ENCODE assay signal across 10 mouse cellular contexts in genomic region chr11:85628303-85629063, GRCm38 (mm10).
DNase-seq lines count a peak whose midpoint lies in the region; ATAC-seq lines count a peak whose summit lies in the region.
"Had no signal": no experiment of that assay in that cellular context is flagged by ENCODE, and none has a peak within 500 bp of the region (broad histone marks: within the 10 kb centered on the region; RNA-seq: fewer than 3 reads in every experiment).

No protein-coding gene starts in this region.

- H3K4me1 ChIP-seq in kidney, embryonic 15.5 days, result peaks cover 50% of the 10 kb centered on the region
- peaks cover 69% of the 10 kb centered on the region for H3K4me1 ChIP-seq in embryonic facial prominence, embryonic 13.5 days
- H3K4me1 ChIP-seq in intestine, embryonic 15.5 days (replicated peaks), result peaks cover 12% of the 10 kb centered on the region
- H3K4me1 ChIP-seq in neural tube, embryonic 12.5 days, result peaks cover 19% of the 10 kb centered on the region
- H3K4me1 ChIP-seq in forebrain, embryonic 15.5 days, result 0 out of 2 replicates have a peak, but pooled peaks cover 4% of the 10 kb centered on the region

- no peaks in the 10 kb centered on the region for H3K36me3 ChIP-seq in kidney, embryonic 15.5 days
- H3K36me3 ChIP-seq in embryonic facial prominence, embryonic 13.5 days, result no peaks in the 10 kb centered on the region
- H3K36me3 ChIP-seq in intestine, embryonic 15.5 days, result no peaks in the 10 kb centered on the region
- H3K36me3 ChIP-seq in neural tube, embryonic 12.5 days, result no peaks in the 10 kb centered on the region
- no peaks in the 10 kb centered on the region for H3K36me3 ChIP-seq in forebrain, embryonic 15.5 days
- H3K36me3 ChIP-seq: liver, embryonic 15.5 days had no signal

- intact Hi-C loops in left cerebral cortex, postnatal 14 days (cut with DNase I), result no loop called here

- WGBS in kidney, embryonic 15.5 days, result 35% methylated on average over 13 of the region's 13 CpGs
- 24% methylated on average over 13 of the region's 13 CpGs for WGBS in embryonic facial prominence, embryonic 13.5 days
- WGBS in intestine, embryonic 15.5 days, result 41% methylated on average over 13 of the region's 13 CpGs
- 55% methylated on average over 13 of the region's 13 CpGs for WGBS in neural tube, embryonic 12.5 days
- 54% methylated on average over 13 of the region's 13 CpGs for WGBS in forebrain, embryonic 15.5 days

- no peak overlapping the region for H3K4me2 ChIP-seq in kidney, embryonic 15.5 days
- H3K4me2 ChIP-seq in embryonic facial prominence, embryonic 13.5 days, result peak overlapping the region; percentile 26
- no peak overlapping the region; the same call in 1 of the 2 replicates for H3K4me2 ChIP-seq in intestine, embryonic 15.5 days (replicated peaks)
- peak overlapping the region; percentile 30; the same call in 1 of the 2 replicates for H3K4me2 ChIP-seq in neural tube, embryonic 12.5 days (replicated peaks)
- H3K4me2 ChIP-seq in forebrain, embryonic 15.5 days (replicated peaks), result no peak overlapping the region
- H3K4me2 ChIP-seq: liver, embryonic 15.5 days had no signal

- no peak overlapping the region for H3K9ac ChIP-seq in kidney, embryonic 15.5 days
- H3K9ac ChIP-seq in embryonic facial prominence, embryonic 13.5 days, result 0 out of 2 replicates have a peak overlapping the region, but pooled peaks have one; percentile 28
- no peak overlapping the region for H3K9ac ChIP-seq in intestine, embryonic 15.5 days
- no peak overlapping the region for H3K9ac ChIP-seq in neural tube, embryonic 12.5 days
- H3K9ac ChIP-seq in forebrain, embryonic 15.5 days (replicated peaks), result no peak overlapping the region
- H3K9ac ChIP-seq: liver, embryonic 15.5 days had no signal

- no peak for DNase-seq in kidney, postnatal 25 days
- no peak for DNase-seq in left cerebral cortex, postnatal 14 days (ENCODE audit: low spot score in 2 of 2)
- DNase-seq in layer of hippocampus, adult 9-11 months, result no peak

- H3K27ac ChIP-seq in kidney, embryonic 15.5 days, result peak overlapping the region; percentile 7; the same call in 1 of the 2 replicates
- peak overlapping the region; percentile 65; the same call in 1 of the 2 replicates for H3K27ac ChIP-seq in embryonic facial prominence, embryonic 13.5 days
- 0 out of 2 replicates have a peak overlapping the region, but pooled peaks have one; percentile 3 for H3K27ac ChIP-seq in intestine, embryonic 15.5 days
- H3K27ac ChIP-seq in neural tube, embryonic 12.5 days, result peak overlapping the region; percentile 37; the same call in 1 of the 2 replicates
- no peak overlapping the region for H3K27ac ChIP-seq in forebrain, embryonic 15.5 days (replicated peaks)
- H3K27ac ChIP-seq: liver, embryonic 15.5 days had no signal

- 0 out of 2 replicates have a peak, but pooled peaks have one; percentile 45 for ATAC-seq in kidney, embryonic 15.5 days (replicated peaks; ENCODE audit: low FRiP score)
- ATAC-seq in embryonic facial prominence, embryonic 13.5 days (ENCODE audit: insufficient number of reproducible peaks, insufficient read depth, low FRiP score, low TSS enrichment, low read depth), result no peak
- peak; percentile 71 for ATAC-seq in intestine, embryonic 15.5 days
- no peak for ATAC-seq in neural tube, embryonic 12.5 days (ENCODE audit: low FRiP score, low read depth)
- ATAC-seq in forebrain, embryonic 15.5 days (replicated peaks), result no peak

- H3K27me3 ChIP-seq in kidney, embryonic 15.5 days, result no peaks in the 10 kb centered on the region
- H3K27me3 ChIP-seq in embryonic facial prominence, embryonic 13.5 days, result no peaks in the 10 kb centered on the region
- no peaks in the 10 kb centered on the region for H3K27me3 ChIP-seq in intestine, embryonic 15.5 days (replicated peaks)
- no peaks in the 10 kb centered on the region for H3K27me3 ChIP-seq in neural tube, embryonic 12.5 days (replicated peaks)
- H3K27me3 ChIP-seq in forebrain, embryonic 15.5 days, result no peaks in the 10 kb centered on the region
- H3K27me3 ChIP-seq: liver, embryonic 15.5 days had no signal

- H3K4me3 ChIP-seq in kidney, embryonic 15.5 days (replicated peaks), result no peak overlapping the region
- H3K4me3 ChIP-seq in embryonic facial prominence, embryonic 13.5 days, result 0 out of 2 replicates have a peak overlapping the region, but pooled peaks have one; percentile 12
- H3K4me3 ChIP-seq in intestine, embryonic 15.5 days (replicated peaks), result no peak overlapping the region
- no peak overlapping the region for H3K4me3 ChIP-seq in neural tube, embryonic 12.5 days
- no peak overlapping the region for H3K4me3 ChIP-seq in forebrain, embryonic 15.5 days
- H3K4me3 ChIP-seq: erythroblast, embryonic 14.5 days; liver, embryonic 15.5 days had no signal

- H3K9me3 ChIP-seq in kidney, embryonic 15.5 days (replicated peaks), result no peaks in the 10 kb centered on the region
- H3K9me3 ChIP-seq in embryonic facial prominence, embryonic 13.5 days, result no peaks in the 10 kb centered on the region
- H3K9me3 ChIP-seq in intestine, embryonic 15.5 days, result no peaks in the 10 kb centered on the region
- no peaks in the 10 kb centered on the region for H3K9me3 ChIP-seq in neural tube, embryonic 12.5 days
- H3K9me3 ChIP-seq in forebrain, embryonic 15.5 days, result no peaks in the 10 kb centered on the region
- H3K9me3 ChIP-seq: liver, embryonic 15.5 days had no signal

Comparison
In these comparisons a context has a peak if more than half of its experiments do, and no peak if none do; other contexts are left out.
1. ATAC-seq: peak in kidney, embryonic 15.5 days (single experiment) and intestine, embryonic 15.5 days (single experiment); none in embryonic facial prominence, embryonic 13.5 days (single experiment), neural tube, embryonic 12.5 days (single experiment) and forebrain, embryonic 15.5 days (single experiment).
2. H3K4me2 ChIP-seq: peak in embryonic facial prominence, embryonic 13.5 days (single experiment) and neural tube, embryonic 12.5 days (single experiment); none in kidney, embryonic 15.5 days (single experiment), intestine, embryonic 15.5 days (single experiment) and forebrain, embryonic 15.5 days (single experiment).